Mouse (Mus musculus) granulocyte monocyte progenitor cell, adult 5-6 weeks (primary cell): ENCODE data around the gene Ypel2. TPM values are rescaled to one million over a fixed set of nuclear protein-coding genes. Genes with fewer than 3 reads are reported as not detected.

Experiments
- ATAC-seq: replicated peaks from 2 replicates; pipeline ENCODE4 v1.8.0; 2016; ENCODE audit warnings: mild to moderate bottlenecking, moderate TSS enrichment, inconsistent platforms; ENCODE audit not compliant: poor library complexity, severe bottlenecking
- total RNA-seq, 2 experiments: library from RNA; stranded (forward) in 1 of 2; stranded (reverse) in 1 of 2; fragments of 200-712, 200-1000 nt in 1 of 2; fragments of >200 nt in 1 of 2; fragmentation: Nextera tagmentation in 1 of 2; gene quantifications; 2 replicates each; pipeline ENCODE4 v1.2.3; 2014 to 2017

Ypel2 gene
- total RNA-seq, 2 experiments from 2014 or later = 6.7 to 11.6 TPM

- ATAC-seq = no peak
Observed at GRCm38 (mm10) chr11:86996266-86996665, 2.8 kb upstream of the Ypel2 start.

DNA sequence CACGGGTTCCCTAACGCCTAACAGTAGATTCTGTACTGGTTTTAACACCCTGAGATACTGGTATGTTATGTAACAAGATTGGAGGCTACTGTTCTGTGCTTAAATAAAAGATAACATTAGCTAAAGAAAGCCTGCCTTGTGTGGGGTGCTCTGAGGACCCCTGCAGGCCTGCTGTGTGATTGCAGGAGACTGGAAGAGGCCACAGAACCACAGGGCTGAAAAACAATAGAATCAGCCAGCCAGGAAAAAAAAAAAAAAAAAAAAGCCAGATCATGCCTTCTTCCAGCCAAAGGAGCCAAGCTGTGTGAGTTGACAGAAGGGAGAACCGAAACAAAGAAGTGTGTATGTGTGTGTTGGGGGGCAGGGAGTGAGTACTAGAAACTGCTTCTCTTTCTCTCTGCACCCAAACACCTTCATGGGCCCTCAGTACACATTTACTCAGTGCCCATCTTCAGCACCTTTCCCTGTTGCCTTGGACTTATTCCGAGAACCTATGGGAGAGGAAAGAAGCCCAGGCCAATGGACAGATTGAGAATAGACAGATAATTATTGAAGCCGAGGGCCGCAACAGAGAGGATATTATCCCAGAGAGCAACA is 2.2 kb upstream of the Ypel2 start:
- ATAC-seq = peak; percentile 68

GRCm38 (mm10) chr11:86994791-86995624 is 1.5 kb upstream of the Ypel2 start:
- no peak for ATAC-seq

GRCm38 (mm10) chr11:86994330-86994729 is 823 bp upstream of the Ypel2 start:
- ATAC-seq = no peak

DNA sequence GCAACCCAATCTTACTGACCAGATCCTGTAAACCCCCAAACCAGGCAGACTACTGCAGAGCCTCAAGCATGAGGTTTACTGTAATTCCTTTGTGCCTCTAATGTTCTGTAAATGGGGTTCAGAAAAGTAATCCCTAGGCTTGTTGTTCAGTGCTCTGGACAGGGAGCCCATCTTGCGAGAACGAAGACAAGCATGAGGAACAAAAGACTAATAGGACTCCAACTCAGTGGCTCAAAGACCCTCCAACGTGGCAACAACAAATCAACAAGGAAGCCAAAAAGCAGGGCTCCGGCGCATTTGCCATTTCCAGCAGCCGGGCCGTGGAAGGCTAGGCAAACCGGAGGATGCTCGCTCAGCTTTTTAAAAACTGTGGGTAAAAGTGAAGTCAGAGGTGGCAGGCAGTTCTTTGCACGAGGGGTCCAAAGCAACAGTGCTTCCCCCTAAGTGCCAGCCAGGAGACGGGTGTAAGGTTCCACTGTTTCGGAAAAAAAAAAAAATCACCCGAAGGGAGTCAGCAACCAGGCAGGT is 982 bp downstream of the Ypel2 start:
- ATAC-seq = no peak

DNA sequence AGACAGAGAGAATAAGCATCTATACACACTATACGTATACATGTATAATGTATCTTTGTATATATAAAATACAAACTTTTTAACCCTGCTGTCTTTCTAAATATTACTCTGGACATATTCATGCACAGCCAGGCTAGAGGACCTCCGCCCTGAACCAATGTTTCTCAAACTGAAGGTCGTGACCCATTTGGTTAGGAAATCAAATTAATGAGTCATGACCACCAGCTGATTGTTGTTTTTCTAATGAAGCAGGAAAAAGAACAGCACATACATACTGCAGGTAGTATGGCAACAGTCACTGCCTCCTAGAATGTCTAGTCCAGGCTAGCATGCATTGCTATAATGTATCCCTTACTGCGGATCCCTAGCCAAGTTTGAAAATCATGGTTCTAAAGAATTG is 2.3 kb downstream of the Ypel2 start:
- no peak for ATAC-seq

DNA sequence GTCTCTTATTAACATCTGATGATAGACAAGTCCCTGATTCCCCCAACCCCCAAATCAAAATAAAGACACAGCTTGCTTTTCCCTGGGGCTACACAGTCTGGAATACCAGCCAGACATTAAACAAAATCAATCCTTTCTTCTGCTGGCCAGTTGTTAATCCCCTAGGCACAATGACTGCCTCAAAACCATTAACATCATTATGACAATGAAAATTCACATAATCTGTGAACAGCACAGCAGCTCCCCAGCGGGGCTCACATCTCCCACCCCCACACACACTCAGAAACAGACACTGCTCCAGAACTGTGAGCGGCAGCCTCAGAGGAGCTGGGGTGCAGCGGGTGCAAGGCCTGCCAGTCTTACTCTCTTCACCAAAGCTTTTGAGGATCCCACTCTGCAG is 3.2 kb downstream of the Ypel2 start:
- no peak for ATAC-seq

DNA sequence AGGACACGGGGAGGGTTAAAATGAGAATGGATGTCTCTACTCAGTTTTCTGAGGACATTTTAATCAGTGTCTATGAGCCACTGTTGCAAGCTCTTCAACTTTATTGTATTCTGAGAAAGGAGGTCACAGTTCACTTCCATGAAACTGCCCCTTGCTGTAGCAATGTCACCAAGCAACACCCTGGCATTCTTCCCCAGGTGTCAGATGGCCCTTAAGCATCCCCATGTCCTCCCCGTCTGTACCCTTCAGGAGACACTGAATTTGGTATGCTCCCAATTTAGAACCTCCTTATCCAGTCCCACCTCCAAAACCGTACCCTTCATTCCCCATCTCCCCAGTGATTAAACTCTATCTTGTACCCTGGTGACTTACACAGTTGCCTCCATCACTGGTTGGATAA is 8.5 kb downstream of the Ypel2 start:
- ATAC-seq = no peak

GRCm38 (mm10) chr11:86983056-86983455 is 10.5 kb downstream of the Ypel2 start:
- ATAC-seq = no peak

DNA sequence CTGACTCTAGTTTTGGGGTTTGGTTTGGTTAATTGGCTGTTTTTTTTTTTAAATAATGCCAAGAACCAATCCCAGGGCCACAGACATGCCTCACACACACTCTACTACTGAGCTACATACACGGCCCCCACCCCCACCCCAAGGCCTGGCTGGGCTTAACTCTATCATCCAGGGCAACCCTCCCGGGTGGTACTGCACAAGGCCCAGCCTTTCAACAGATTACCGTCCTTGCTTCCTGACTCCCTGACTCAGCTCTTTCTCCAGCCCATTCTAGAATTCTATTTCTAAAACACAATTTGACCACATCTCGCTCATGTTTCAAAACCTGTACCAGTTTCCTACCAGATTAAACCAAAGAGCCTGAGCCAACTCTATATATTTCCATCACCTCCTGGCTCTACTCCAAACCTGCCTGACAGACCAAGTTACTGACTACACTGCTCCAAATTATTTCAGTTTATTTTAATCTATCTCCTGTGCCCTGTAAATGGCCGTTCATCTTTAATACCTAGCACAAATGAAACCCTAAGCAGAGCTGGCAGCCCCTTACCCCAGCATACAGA is 12.2 kb downstream of the Ypel2 start:
- ATAC-seq = peak; percentile 33

GRCm38 (mm10) chr11:86980526-86980925 is 13.0 kb downstream of the Ypel2 start:
- no peak for ATAC-seq

GRCm38 (mm10) chr11:86979799-86980198 is 13.7 kb downstream of the Ypel2 start:
- no peak for ATAC-seq

- no peak for ATAC-seq
Observed at GRCm38 (mm10) chr11:86977242-86977641, 16.3 kb downstream of the Ypel2 start.

DNA sequence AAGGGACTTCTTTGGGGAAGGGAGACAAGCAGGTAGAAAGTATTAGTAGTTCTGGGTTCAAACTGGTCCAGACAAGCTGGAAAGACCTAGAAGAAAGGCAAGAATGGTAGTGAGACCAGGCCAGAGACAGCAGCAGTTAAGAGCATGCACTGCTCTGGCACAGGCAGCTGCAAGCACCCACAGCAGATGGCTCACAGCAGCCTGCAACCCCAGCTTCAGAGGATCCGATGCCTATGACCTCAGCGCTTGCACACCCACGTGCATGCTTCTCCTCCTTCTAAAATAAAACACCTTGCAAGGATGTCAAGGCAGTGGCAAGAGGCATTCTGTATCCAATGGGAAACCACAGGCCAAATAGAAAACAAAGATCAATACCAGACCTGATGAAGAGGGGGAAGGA is 19.1 kb downstream of the Ypel2 start:
- no peak for ATAC-seq

- no peak for ATAC-seq
Observed at GRCm38 (mm10) chr11:86973255-86973654, 20.3 kb downstream of the Ypel2 start.

- ATAC-seq = peak; percentile 66
Observed at GRCm38 (mm10) chr11:86971057-86971753, 22.3 kb downstream of the Ypel2 start.

GRCm38 (mm10) chr11:86969041-86969821 is 24.3 kb downstream of the Ypel2 start:
- no peak for ATAC-seq

DNA sequence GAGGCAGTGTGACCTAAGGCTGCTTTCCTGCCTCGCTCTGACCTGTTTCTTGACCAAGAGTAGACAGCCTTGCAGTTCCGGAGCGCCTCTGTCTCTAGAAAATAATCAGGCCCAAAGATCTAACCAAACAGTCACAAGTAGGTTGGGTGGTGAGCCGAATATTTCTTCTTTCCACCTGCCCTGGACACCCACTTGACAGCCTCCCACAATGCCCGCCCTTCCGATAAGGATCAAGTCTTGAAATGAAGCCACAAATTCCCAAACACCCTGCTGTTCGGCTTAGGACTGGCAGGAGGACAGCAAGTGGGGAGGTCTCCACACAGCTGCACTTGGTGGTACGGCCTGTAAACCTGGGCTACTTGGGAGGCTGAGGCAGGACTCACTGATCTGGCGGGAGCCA is 26.0 kb downstream of the Ypel2 start:
- no peak for ATAC-seq

- no peak for ATAC-seq
Observed at GRCm38 (mm10) chr11:86966696-86967095, 26.8 kb downstream of the Ypel2 start.

GRCm38 (mm10) chr11:86965079-86965478 is 28.4 kb downstream of the Ypel2 start:
- ATAC-seq = no peak
